Mouse (Mus musculus): ENCODE measurements at regions not wholly inside any gene's neighbourhood (a gene's known extent, or its start where the extent isn't known, plus 50 kb on each side); places are given as distances from the start of the nearest gene placed in this dataset.

DNA sequence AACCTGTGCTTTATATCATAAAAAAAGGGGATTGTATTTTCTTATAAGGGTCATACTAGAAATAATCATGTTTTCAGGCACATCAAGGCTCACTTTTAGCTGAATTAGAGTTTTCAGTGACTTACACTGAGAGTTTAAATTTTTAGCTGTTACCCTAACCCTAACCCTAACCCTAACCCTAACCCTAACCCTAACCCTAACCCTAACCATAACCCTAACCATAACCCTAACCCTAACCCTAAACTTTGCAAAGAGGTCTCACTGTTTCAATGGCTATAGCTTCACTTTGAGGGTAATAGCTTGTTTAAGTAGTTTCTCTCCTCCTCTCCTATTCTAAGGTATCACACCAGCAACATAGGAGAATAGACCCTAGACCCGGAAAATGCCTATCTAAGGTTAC is 208.0 kb downstream of the Plk2 start:
- H3K36me3 ChIP-seq, result no peaks in the 10 kb centered on the region
- H3K4me2 ChIP-seq, result no peak overlapping the region
- H3K9me3 ChIP-seq, result no peaks in the 10 kb centered on the region
- no peak overlapping the region for H3K27ac ChIP-seq (replicated peaks)
- peaks cover 11% of the 10 kb centered on the region; the same call in 1 of the 2 replicates for H3K4me1 ChIP-seq (replicated peaks)
- 92% methylated on average over 1 of the region's 1 CpGs for WGBS
- no peak overlapping the region for H3K9ac ChIP-seq
- no peak overlapping the region for H3K4me3 ChIP-seq
- ATAC-seq (ENCODE audit: low read depth), result no peak
- no peaks in the 10 kb centered on the region for H3K27me3 ChIP-seq

DNA sequence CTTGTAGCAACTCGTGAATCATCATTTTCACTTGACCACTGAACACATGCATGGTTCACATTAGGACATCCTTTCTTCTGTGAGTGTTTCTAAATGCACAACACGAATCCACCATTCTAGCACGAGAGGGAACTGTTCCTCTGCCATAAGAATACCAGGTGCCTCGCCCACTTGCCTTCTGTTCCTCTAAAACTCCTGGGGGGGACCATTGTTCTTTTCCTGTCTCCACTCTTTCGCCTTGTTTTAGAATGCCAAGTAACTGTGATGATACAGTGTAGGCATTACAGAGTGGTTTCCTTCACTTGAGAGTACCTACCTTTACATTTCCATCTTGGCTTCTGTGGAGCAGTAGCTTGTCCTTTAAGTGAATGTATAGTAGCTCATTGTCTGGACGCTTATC is 224.2 kb downstream of the Plk2 start:
- WGBS, result 82% methylated on average over 6 of the region's 6 CpGs
- H3K36me3 ChIP-seq, result no peaks in the 10 kb centered on the region
- no peak overlapping the region for H3K4me2 ChIP-seq
- H3K4me3 ChIP-seq, result no peak overlapping the region
- no peak for ATAC-seq (ENCODE audit: low read depth)
- no peak overlapping the region for H3K27ac ChIP-seq (replicated peaks)
- no peak overlapping the region for H3K9ac ChIP-seq
- H3K9me3 ChIP-seq, result no peaks in the 10 kb centered on the region
- H3K27me3 ChIP-seq, result no peaks in the 10 kb centered on the region
- no peaks in the 10 kb centered on the region for H3K4me1 ChIP-seq (replicated peaks)

- no peak overlapping the region for H3K4me3 ChIP-seq
- H3K36me3 ChIP-seq, result no peaks in the 10 kb centered on the region
- no peak for ATAC-seq (ENCODE audit: low read depth)
- 0 out of 2 replicates have a peak, but pooled peaks cover 5% of the 10 kb centered on the region for H3K4me1 ChIP-seq (replicated peaks)
- 80% methylated on average over 6 of the region's 6 CpGs for WGBS
- H3K9me3 ChIP-seq, result no peaks in the 10 kb centered on the region
- no peak overlapping the region for H3K9ac ChIP-seq
- H3K27ac ChIP-seq (replicated peaks), result no peak overlapping the region
- H3K27me3 ChIP-seq, result no peaks in the 10 kb centered on the region
- no peak overlapping the region for H3K4me2 ChIP-seq
Measured at GRCm38 (mm10) chr13:110627136-110627535, 232.3 kb downstream of the Plk2 start.

GRCm38 (mm10) chr13:110627732-110628131 is 232.9 kb downstream of the Plk2 start:
- Histone ChIP-seq H3K9ac (no peak overlapping the region), H3K27me3 (no peaks in the 10 kb centered on the region), H3K4me2 (no peak overlapping the region), H3K27ac (replicated peaks) (no peak overlapping the region), H3K4me1 (replicated peaks) (0 out of 2 replicates have a peak, but pooled peaks cover 5% of the 10 kb centered on the region), H3K9me3 (no peaks in the 10 kb centered on the region), H3K36me3 (no peaks in the 10 kb centered on the region), H3K4me3 (no peak overlapping the region)
- ATAC-seq (ENCODE audit: low read depth), result no peak
- WGBS, result 61% methylated on average over 9 of the region's 9 CpGs

- Histone ChIP-seq H3K27ac (replicated peaks) (no peak overlapping the region), H3K9me3 (no peaks in the 10 kb centered on the region), H3K9ac (no peak overlapping the region), H3K4me3 (no peak overlapping the region), H3K4me1 (replicated peaks) (peaks cover 6% of the 10 kb centered on the region), H3K27me3 (no peaks in the 10 kb centered on the region), H3K36me3 (no peaks in the 10 kb centered on the region), H3K4me2 (no peak overlapping the region)
- WGBS, result 69% methylated on average over 1 of the region's 1 CpGs
- ATAC-seq (ENCODE audit: low read depth), result no peak
Measured at GRCm38 (mm10) chr13:110628201-110628600, 233.4 kb downstream of the Plk2 start.

DNA sequence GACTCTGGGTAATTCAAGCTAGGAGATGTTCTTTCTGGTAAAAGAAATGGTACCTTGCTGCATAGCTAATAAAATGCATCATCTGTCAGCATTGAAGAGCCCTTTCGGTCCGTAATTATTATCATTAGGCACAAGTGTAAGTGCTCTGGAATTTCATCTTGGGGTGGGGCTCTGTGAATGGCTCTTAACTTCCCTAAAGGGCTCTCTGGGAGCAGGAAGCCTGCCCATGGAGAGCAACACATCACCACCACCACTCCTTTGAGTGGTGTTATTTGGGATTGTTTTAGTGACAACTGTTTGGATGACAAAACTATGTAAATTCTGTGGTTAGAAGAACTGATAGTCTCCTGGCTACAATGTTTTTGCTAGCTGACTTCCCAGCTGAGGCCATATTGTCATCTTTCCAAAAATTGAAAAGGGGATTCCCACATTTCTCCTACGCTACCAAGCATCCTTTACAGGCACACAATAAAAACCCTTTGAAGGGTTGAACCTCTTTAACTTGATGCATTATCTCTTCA is 238.5 kb downstream of the Plk2 start:
- no peak overlapping the region for H3K4me3 ChIP-seq
- peaks cover 6% of the 10 kb centered on the region for H3K4me1 ChIP-seq (replicated peaks)
- H3K4me2 ChIP-seq, result no peak overlapping the region
- H3K27ac ChIP-seq (replicated peaks), result no peak overlapping the region
- no peaks in the 10 kb centered on the region for H3K36me3 ChIP-seq
- ATAC-seq (ENCODE audit: low read depth), result no peak
- no peak overlapping the region for H3K9ac ChIP-seq
- WGBS, result 46% methylated on average over 3 of the region's 3 CpGs
- H3K9me3 ChIP-seq, result no peaks in the 10 kb centered on the region
- H3K27me3 ChIP-seq, result no peaks in the 10 kb centered on the region

DNA sequence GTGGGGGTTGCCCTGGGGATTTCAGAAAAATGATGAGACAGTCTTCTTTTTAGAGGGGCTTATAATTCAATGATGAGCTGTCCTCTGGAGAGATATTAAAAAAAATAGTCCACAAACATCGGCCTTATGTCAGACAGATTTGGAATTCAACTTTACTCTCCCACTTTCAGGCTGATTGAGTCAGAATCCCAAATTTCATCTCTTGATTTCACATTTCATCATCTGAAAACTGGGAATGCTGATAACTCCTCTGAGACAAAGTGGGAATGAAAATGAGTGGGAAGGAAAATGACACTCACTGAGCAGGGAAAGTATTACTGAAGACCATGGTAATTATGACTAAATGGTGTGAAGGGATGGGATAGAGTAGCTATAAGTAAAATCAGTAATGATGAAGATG is 239.1 kb downstream of the Plk2 start:
- no peak overlapping the region for H3K4me2 ChIP-seq
- no peak overlapping the region for H3K4me3 ChIP-seq
- no peak for ATAC-seq (ENCODE audit: low read depth)
- H3K27ac ChIP-seq (replicated peaks), result no peak overlapping the region
- no peaks in the 10 kb centered on the region for H3K9me3 ChIP-seq
- H3K36me3 ChIP-seq, result no peaks in the 10 kb centered on the region
- 60% methylated on average over 1 of the region's 1 CpGs for WGBS
- H3K9ac ChIP-seq, result no peak overlapping the region
- no peaks in the 10 kb centered on the region for H3K27me3 ChIP-seq
- peaks cover 6% of the 10 kb centered on the region for H3K4me1 ChIP-seq (replicated peaks)

DNA sequence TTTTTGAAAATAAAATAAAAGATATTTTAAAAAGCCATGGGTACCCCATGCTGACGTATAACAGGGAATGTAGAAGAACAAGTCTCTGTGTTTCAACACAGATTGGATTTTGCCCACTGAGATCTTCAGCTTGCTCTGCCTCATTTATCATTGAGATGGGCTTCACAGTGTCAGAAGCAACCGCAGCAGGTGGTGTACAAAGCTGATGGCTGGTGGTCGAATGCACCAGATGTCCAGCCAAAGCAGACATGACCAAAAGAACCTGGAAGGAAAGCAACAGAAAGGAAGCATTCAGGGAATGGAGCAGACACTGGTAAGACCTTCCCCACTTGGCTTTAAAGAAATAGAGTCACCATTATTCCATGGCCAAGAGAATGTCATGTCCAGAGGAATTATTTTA is 247.9 kb downstream of the Plk2 start:
- Histone ChIP-seq H3K36me3 (no peaks in the 10 kb centered on the region), H3K4me3 (no peak overlapping the region), H3K4me1 (replicated peaks) (peaks cover 18% of the 10 kb centered on the region), H3K4me2 (no peak overlapping the region), H3K27me3 (no peaks in the 10 kb centered on the region), H3K9ac (no peak overlapping the region), H3K27ac (replicated peaks) (no peak overlapping the region), H3K9me3 (no peaks in the 10 kb centered on the region)
- peak; percentile 19; the same call in 1 of the 2 replicates for ATAC-seq (ENCODE audit: low read depth)
- WGBS, result 64% methylated on average over 3 of the region's 3 CpGs

DNA sequence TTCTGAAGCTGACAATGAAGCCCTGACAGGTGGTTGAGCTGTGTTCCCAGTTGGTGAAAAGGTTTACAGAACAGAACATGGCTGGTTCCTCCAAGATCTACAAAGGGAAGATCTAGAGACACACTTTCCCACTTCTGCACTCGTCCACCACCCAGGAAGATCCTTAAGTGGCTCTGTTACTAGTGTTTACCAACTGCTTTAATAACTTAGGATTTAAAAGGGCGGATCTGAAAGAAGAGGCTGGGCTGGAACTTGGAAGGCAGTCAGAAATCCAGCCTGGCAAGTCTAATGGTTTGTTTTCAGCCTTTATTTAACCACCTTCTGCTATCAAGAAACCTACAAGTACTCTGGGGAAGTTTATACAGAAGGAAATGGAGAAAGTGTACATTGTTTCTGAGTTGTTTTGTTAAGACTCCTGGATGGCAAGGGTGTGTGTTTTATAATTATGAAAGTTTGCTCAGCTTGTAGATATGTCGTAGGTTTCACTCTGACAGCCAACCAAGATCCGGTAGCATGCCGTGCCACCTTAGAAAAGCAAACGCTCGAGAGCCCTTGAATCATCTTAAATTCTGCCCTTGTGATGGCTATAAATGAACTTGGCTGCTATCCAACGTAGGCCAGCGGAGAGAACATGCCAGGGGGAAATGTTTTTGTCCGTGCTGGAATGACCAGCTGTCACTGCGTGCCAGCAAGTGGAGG is 248.5 kb downstream of the Plk2 start:
- 0 out of 2 replicates have a peak overlapping the region, but pooled peaks have one; percentile 5 for H3K4me3 ChIP-seq
- peaks cover 18% of the 10 kb centered on the region for H3K4me1 ChIP-seq (replicated peaks)
- no peaks in the 10 kb centered on the region for H3K9me3 ChIP-seq
- H3K9ac ChIP-seq, result no peak overlapping the region
- 27% methylated on average over 11 of the region's 11 CpGs for WGBS
- H3K27ac ChIP-seq (replicated peaks), result peak overlapping the region; percentile 33; the same call in 1 of the 2 replicates
- H3K36me3 ChIP-seq, result no peaks in the 10 kb centered on the region
- peak; percentile 43; the same call in 1 of the 2 replicates for ATAC-seq (ENCODE audit: low read depth)
- no peaks in the 10 kb centered on the region for H3K27me3 ChIP-seq
- H3K4me2 ChIP-seq, result peak overlapping the region; percentile 44

GRCm38 (mm10) chr13:110643897-110644213 is 249.0 kb downstream of the Plk2 start:
- WGBS, result 62% methylated on average over 3 of the region's 3 CpGs
- no peaks in the 10 kb centered on the region for H3K36me3 ChIP-seq
- H3K9ac ChIP-seq, result no peak overlapping the region
- H3K4me1 ChIP-seq (replicated peaks), result peaks cover 18% of the 10 kb centered on the region
- no peaks in the 10 kb centered on the region for H3K9me3 ChIP-seq
- ATAC-seq (ENCODE audit: low read depth), result 0 out of 2 replicates have a peak, but pooled peaks have one; percentile 5
- 0 out of 2 replicates have a peak overlapping the region, but pooled peaks have one; percentile 5 for H3K4me3 ChIP-seq
- H3K27me3 ChIP-seq, result no peaks in the 10 kb centered on the region
- H3K27ac ChIP-seq (replicated peaks), result peak overlapping the region; percentile 33; the same call in 1 of the 2 replicates
- peak overlapping the region; percentile 44 for H3K4me2 ChIP-seq

DNA sequence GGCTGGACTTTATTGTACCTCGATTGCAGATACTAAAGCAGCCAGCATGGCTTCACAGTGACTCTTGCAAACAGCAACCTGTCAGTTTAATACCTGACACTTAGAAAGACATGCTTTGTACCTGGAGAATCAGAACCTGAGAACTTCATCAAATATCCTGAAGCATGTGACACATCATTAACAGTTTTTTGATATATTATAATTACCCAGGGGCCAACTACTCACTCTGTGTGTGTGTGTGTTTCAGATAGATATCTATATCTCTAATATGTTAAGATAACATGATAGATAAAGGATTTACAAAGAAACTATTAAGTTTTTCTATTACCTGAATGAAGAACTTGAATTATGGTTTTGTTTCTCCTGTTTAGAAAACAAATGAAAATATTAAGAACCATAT is 254.5 kb downstream of the Plk2 start:
- Histone ChIP-seq H3K4me2 (no peak overlapping the region), H3K36me3 (no peaks in the 10 kb centered on the region), H3K9me3 (no peaks in the 10 kb centered on the region), H3K4me3 (no peak overlapping the region), H3K9ac (no peak overlapping the region), H3K27ac (replicated peaks) (no peak overlapping the region), H3K4me1 (replicated peaks) (0 out of 2 replicates have a peak, but pooled peaks cover 4% of the 10 kb centered on the region), H3K27me3 (no peaks in the 10 kb centered on the region)
- no peak for ATAC-seq (ENCODE audit: low read depth)
- WGBS, result 81% methylated on average over 1 of the region's 1 CpGs

- WGBS, result 34% methylated on average over 2 of the region's 2 CpGs
- no peaks in the 10 kb centered on the region for H3K36me3 ChIP-seq
Measured at GRCm38 (mm10) chr13:110649870-110650497, 255.1 kb downstream of the Plk2 start.

More at GRCm38 (mm10) chr13:110649870-110650497, 255.1 kb downstream of the Plk2 start:
- no peaks in the 10 kb centered on the region for H3K9me3 ChIP-seq
- H3K4me2 ChIP-seq, result no peak overlapping the region
- H3K9ac ChIP-seq, result no peak overlapping the region
- H3K4me3 ChIP-seq, result no peak overlapping the region
- no peaks in the 10 kb centered on the region for H3K27me3 ChIP-seq
- 0 out of 2 replicates have a peak, but pooled peaks cover 4% of the 10 kb centered on the region for H3K4me1 ChIP-seq (replicated peaks)
- peak; percentile 53; the same call in 1 of the 2 replicates for ATAC-seq (ENCODE audit: low read depth)
- no peak overlapping the region for H3K27ac ChIP-seq (replicated peaks)
